Mouse (Mus musculus) stomach, postnatal 0 days (tissue): ENCODE measurements around the gene Tjap1. TPM values are rescaled to one million over a fixed set of nuclear protein-coding genes. Genes with fewer than 3 reads are reported as not detected.

ENCODE experiments used
- ATAC-seq: fragments of 200-750 bp; cut with Nextera tagmentation; 2 replicates; pipeline ENCODE4 v1.8.0; 2017; ENCODE audit not compliant: low FRiP score, low TSS enrichment
- DNase-seq: peaks from one replicate; pipeline ENCODE4 v3.0.0-alpha.2; 2016; ENCODE audit warnings: low spot score
- H3K27ac ChIP-seq: fragments of 300-500 bp; sonication (generic); replicated peaks from 2 replicates; pipeline ENCODE4 v1.5.1; 2014; ENCODE audit warnings: mild to moderate bottlenecking, control low read depth
- H3K27me3 ChIP-seq: fragments of 300-500 bp; sonication (generic); 2 replicates; pipeline ENCODE4 v1.6.1; 2014; ENCODE audit warnings: low read length; ENCODE audit not compliant: control insufficient read depth, insufficient read depth
- H3K36me3 ChIP-seq: fragments of 300-500 bp; sonication (generic); 2 replicates; pipeline ENCODE4 v1.6.1; 2014; ENCODE audit warnings: low read length, mixed read lengths; ENCODE audit not compliant: control insufficient read depth, insufficient read depth
- H3K4me1 ChIP-seq: fragments of 300-500 bp; sonication (generic); replicated peaks from 2 replicates; pipeline ENCODE4 v1.6.1; 2014; ENCODE audit warnings: antibody characterized with exemption; ENCODE audit not compliant: control insufficient read depth, insufficient read depth
- H3K4me2 ChIP-seq: fragments of 300-500 bp; sonication (generic); replicated peaks from 2 replicates; pipeline ENCODE4 v1.6.1; 2014; ENCODE audit warnings: low read depth, mild to moderate bottlenecking, control low read depth, moderate library complexity
- H3K4me3 ChIP-seq: fragments of 300-500 bp; sonication (generic); 2 replicates; pipeline ENCODE4 v1.5.1; 2014; ENCODE audit warnings: low read depth, low read length, control low read depth
- H3K9ac ChIP-seq: fragments of 300-500 bp; sonication (generic); 2 replicates; pipeline ENCODE4 v1.6.1; 2014; ENCODE audit warnings: mild to moderate bottlenecking, low read length, control low read depth, mixed read lengths
- H3K9me3 ChIP-seq: fragments of 300-500 bp; sonication (generic); 2 replicates; pipeline ENCODE4 v1.6.1; 2016; ENCODE audit warnings: low read length; ENCODE audit not compliant: control insufficient read depth
- CTCF ChIP-seq: IDR thresholded peaks from 2 replicates; pipeline ENCODE4 v1.5.1; 2016; ENCODE audit warnings: antibody characterized with exemption, low read depth, mild to moderate bottlenecking, moderate library complexity
- EP300 ChIP-seq: optimal IDR thresholded peaks from 2 replicates; pipeline ENCODE3; 2016; ENCODE audit warnings: antibody characterized with exemption
- WGBS: fragments of 180-500 bp; shearing (Covaris S2); extraction: QIAGEN DNeasy Blood & Tissue Kit; methylation state at CpG from one replicate; pipeline ENCODE4 v1.1.7; 2014; 5-methylcytosine and 5-hydroxymethylcytosine counted together
- polyA plus RNA-seq: library from polyadenylated mRNA; unstranded; fragments of >200 nt; fragmentation: Nextera tagmentation; extraction: Ambion mirVana; gene quantifications from 2 replicates; pipeline ENCODE4 v1.2.1, GENCODE M21; 2015

Gene Tjap1
- polyA plus RNA-seq, 1 experiment from 2014 or later = 13.5 TPM

GRCm38 (mm10) chr17:46278011-46278765 is 4.6 kb downstream of the Tjap1 start:
- no peak for DNase-seq

GRCm38 (mm10) chr17:46277586-46277985 is 5.2 kb downstream of the Tjap1 start:
- H3K27ac ChIP-seq = 0 out of 2 replicates have a peak overlapping the region, but pooled peaks have one; percentile 30
- 0 out of 2 replicates have a peak, but pooled peaks cover 3% of the 10 kb centered on the region for H3K36me3 ChIP-seq
- no peaks in the 10 kb centered on the region for H3K4me1 ChIP-seq
- WGBS = 51% methylated on average over 4 of the region's 4 CpGs
- no peaks in the 10 kb centered on the region for H3K9me3 ChIP-seq
- no peak for DNase-seq
- no peak for ATAC-seq
- TF ChIP-seq CTCF (no peak), EP300 (no peak)
- no peak overlapping the region for H3K4me2 ChIP-seq
- H3K27me3 ChIP-seq = no peaks in the 10 kb centered on the region
- H3K9ac ChIP-seq = no peak overlapping the region
- H3K4me3 ChIP-seq = no peak overlapping the region

More at GRCm38 (mm10) chr17:46278011-46278765, 4.6 kb downstream of the Tjap1 start:
- no peak for ATAC-seq
- H3K4me3 ChIP-seq = no peak overlapping the region
- H3K27ac ChIP-seq = 0 out of 2 replicates have a peak overlapping the region, but pooled peaks have one; percentile 45
- no peak overlapping the region for H3K4me2 ChIP-seq
- WGBS = 61% methylated on average over 12 of the region's 12 CpGs
- H3K27me3 ChIP-seq = no peaks in the 10 kb centered on the region
- no peak overlapping the region for H3K9ac ChIP-seq
- H3K9me3 ChIP-seq = no peaks in the 10 kb centered on the region
- TF ChIP-seq EP300 = no peak
- TF ChIP-seq CTCF = no peak
- 0 out of 2 replicates have a peak, but pooled peaks cover 3% of the 10 kb centered on the region for H3K36me3 ChIP-seq
- H3K4me1 ChIP-seq = 0 out of 2 replicates have a peak, but pooled peaks cover 1% of the 10 kb centered on the region

- no peak overlapping the region for H3K4me2 ChIP-seq
- no peaks in the 10 kb centered on the region for H3K4me1 ChIP-seq
- DNase-seq (no peak), ATAC-seq (no peak)
- H3K27ac ChIP-seq = no peak overlapping the region
- no peaks in the 10 kb centered on the region for H3K27me3 ChIP-seq
- peaks cover 9% of the 10 kb centered on the region for H3K36me3 ChIP-seq
- 86% methylated on average over 10 of the region's 10 CpGs for WGBS
- no peak overlapping the region for H3K9ac ChIP-seq
- no peak for TF ChIP-seq EP300
- no peak for TF ChIP-seq CTCF
- no peak overlapping the region for H3K4me3 ChIP-seq
- no peaks in the 10 kb centered on the region for H3K9me3 ChIP-seq
Observed at GRCm38 (mm10) chr17:46275506-46275905, 7.3 kb downstream of the Tjap1 start.

GRCm38 (mm10) chr17:46275034-46275433 is 7.8 kb downstream of the Tjap1 start:
- Histone ChIP-seq H3K4me3 (no peak overlapping the region), H3K4me1 (no peaks in the 10 kb centered on the region), H3K27ac (no peak overlapping the region), H3K36me3 (peaks cover 7% of the 10 kb centered on the region), H3K27me3 (no peaks in the 10 kb centered on the region), H3K4me2 (no peak overlapping the region), H3K9ac (no peak overlapping the region), H3K9me3 (no peaks in the 10 kb centered on the region)
- no peak for DNase-seq
- TF ChIP-seq CTCF = no peak
- no peak for TF ChIP-seq EP300
- no peak for ATAC-seq
- 83% methylated on average over 6 of the region's 6 CpGs for WGBS

- Histone ChIP-seq H3K9me3 (no peaks in the 10 kb centered on the region), H3K9ac (no peak overlapping the region), H3K4me2 (no peak overlapping the region), H3K4me3 (no peak overlapping the region), H3K27me3 (no peaks in the 10 kb centered on the region), H3K36me3 (peaks cover 7% of the 10 kb centered on the region), H3K4me1 (no peaks in the 10 kb centered on the region), H3K27ac (peak overlapping the region; percentile 58)
- no peak for DNase-seq
- 70% methylated on average over 6 of the region's 6 CpGs for WGBS
- ATAC-seq = no peak
- no peak for TF ChIP-seq CTCF
- TF ChIP-seq EP300 = no peak
Observed at GRCm38 (mm10) chr17:46274465-46274864, 8.4 kb downstream of the Tjap1 start.

GRCm38 (mm10) chr17:46273803-46274236 is 9.0 kb downstream of the Tjap1 start:
- Histone ChIP-seq H3K27ac (peak overlapping the region; percentile 58), H3K4me3 (no peak overlapping the region), H3K9ac (no peak overlapping the region), H3K36me3 (peaks cover 7% of the 10 kb centered on the region), H3K4me1 (no peaks in the 10 kb centered on the region), H3K4me2 (no peak overlapping the region), H3K9me3 (no peaks in the 10 kb centered on the region), H3K27me3 (no peaks in the 10 kb centered on the region)
- DNase-seq = no peak
- TF ChIP-seq EP300 (no peak), CTCF (no peak)
- no peak; the same call in 1 of the 2 replicates for ATAC-seq
- WGBS = 25% methylated on average over 1 of the region's 1 CpGs
